21 mouse cellular contexts compared by ENCODE assay signal in the genomic region with DNA sequence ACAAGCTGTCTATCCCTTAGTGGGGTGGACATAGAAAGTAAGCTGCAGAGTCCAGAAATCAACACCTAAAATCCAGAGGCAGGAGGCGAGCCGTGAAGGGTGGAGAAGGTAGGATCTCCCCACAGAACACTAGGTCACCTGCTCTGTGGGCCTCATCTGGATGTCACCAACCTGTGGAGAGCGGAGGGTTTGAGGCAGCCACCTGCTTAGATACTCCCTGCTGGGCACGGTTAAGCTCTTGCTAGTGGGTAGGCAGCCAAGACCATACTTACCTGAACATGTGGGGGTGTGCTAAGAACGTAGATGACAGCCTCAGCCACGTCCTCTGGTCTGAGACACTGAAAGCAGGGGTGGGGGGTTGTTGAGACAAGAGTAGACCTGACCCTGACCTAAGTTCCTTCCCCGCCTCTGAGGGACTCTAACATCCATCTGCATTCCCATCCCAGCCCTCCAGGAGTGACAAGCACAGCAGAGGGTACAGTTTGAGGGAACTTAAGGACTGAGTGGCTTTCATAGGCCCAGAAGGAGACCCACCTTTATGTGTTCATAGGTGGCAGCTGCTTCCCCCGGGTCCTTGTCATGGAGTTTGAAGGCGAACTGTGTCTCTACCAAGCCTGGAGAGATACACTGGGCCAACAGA. TPM values are rescaled to one million over a fixed set of nuclear protein-coding genes. Genes with fewer than 3 reads are reported as not detected.
DNase-seq lines count a peak whose midpoint lies in the region; ATAC-seq and TF ChIP-seq lines count a peak whose summit lies in the region.
"Had no signal": no experiment of that assay in that cellular context is flagged by ENCODE, and none has a peak within 500 bp of the region (broad histone marks: within the 10 kb centered on the region; RNA-seq: fewer than 3 reads in every experiment).

No protein-coding gene starts in this region.

- no peak overlapping the region for H3K27ac ChIP-seq in cerebellum, adult 2 months (ENCODE audit: insufficient read depth, low read length)
- 0 out of 2 replicates have a peak overlapping the region, but pooled peaks have one; percentile 2 for H3K27ac ChIP-seq in hindbrain, embryonic 10.5 days
- H3K27ac ChIP-seq in hindbrain, embryonic 16.5 days (ENCODE audit: low read depth, low read length), result no peak overlapping the region
- H3K27ac ChIP-seq in liver, embryonic 11.5 days (ENCODE audit: low read depth, low read length), result peak overlapping the region; percentile 95
- peak overlapping the region; percentile 92; the same call in 1 of the 2 replicates for H3K27ac ChIP-seq in liver, postnatal 0 days (ENCODE audit: low read depth)
- H3K27ac ChIP-seq: embryonic facial prominence, embryonic 10.5 days; hindbrain, embryonic 14.5 days; layer of hippocampus, adult 2 months; limb, embryonic 13.5 days; midbrain, embryonic 12.5 days; neural tube, embryonic 15.5 days had no signal

- intact Hi-C loops in gastrocnemius, postnatal 36 days (cut with DNase I), result no loop called here

- TF ChIP-seq EP300 in liver, postnatal 0 days (IDR thresholded peaks at IDR 0.05; ENCODE audit: low read depth), result no peak

- H3K9me3 ChIP-seq in hindbrain, embryonic 10.5 days, result no peaks in the 10 kb centered on the region
- no peaks in the 10 kb centered on the region for H3K9me3 ChIP-seq in hindbrain, embryonic 16.5 days (ENCODE audit: control insufficient read depth, low read length)
- no peaks in the 10 kb centered on the region for H3K9me3 ChIP-seq in liver, embryonic 11.5 days (ENCODE audit: control insufficient read depth, low read length)
- no peaks in the 10 kb centered on the region for H3K9me3 ChIP-seq in liver, postnatal 0 days (ENCODE audit: low read length)
- H3K9me3 ChIP-seq: embryonic facial prominence, embryonic 10.5 days; limb, embryonic 13.5 days; midbrain, embryonic 12.5 days; neural tube, embryonic 15.5 days had no signal

- TF ChIP-seq CTCF in cerebellum, adult 2 months (IDR thresholded peaks at IDR 0.05; ENCODE audit: borderline replicate concordance, insufficient read depth, low read depth, low read length), result no peak
- no peak for TF ChIP-seq CTCF in liver, postnatal 0 days (IDR thresholded peaks at IDR 0.05; ENCODE audit: low read depth)

- 79% methylated on average over 9 of the region's 9 CpGs for WGBS in cerebellum, adult 2 months
- 86% methylated on average over 9 of the region's 9 CpGs for WGBS in hindbrain, embryonic 10.5 days
- WGBS in hindbrain, embryonic 16.5 days, result 87% methylated on average over 9 of the region's 9 CpGs
- WGBS in liver, embryonic 11.5 days, result 89% methylated on average over 9 of the region's 9 CpGs
- 84% methylated on average over 9 of the region's 9 CpGs for WGBS in liver, postnatal 0 days (ENCODE audit: insufficient replicate concordance)

- no peak overlapping the region for H3K9ac ChIP-seq in hindbrain, embryonic 16.5 days (ENCODE audit: low read depth, low read length)
- peak overlapping the region; percentile 88 for H3K9ac ChIP-seq in liver, embryonic 11.5 days (ENCODE audit: low read depth, low read length)
- H3K9ac ChIP-seq in liver, postnatal 0 days (replicated peaks), result peak overlapping the region; percentile 65; the same call in 1 of the 2 replicates
- H3K9ac ChIP-seq: forebrain, postnatal 0 days; hindbrain, embryonic 14.5 days; limb, embryonic 13.5 days; lung, embryonic 14.5 days; midbrain, embryonic 12.5 days; neural tube, embryonic 15.5 days had no signal

- H3K36me3 ChIP-seq in hindbrain, embryonic 10.5 days, result peaks cover 24% of the 10 kb centered on the region; the same call in 1 of the 2 replicates
- H3K36me3 ChIP-seq in hindbrain, embryonic 16.5 days (ENCODE audit: control insufficient read depth, insufficient read depth, low read length), result no peaks in the 10 kb centered on the region
- peaks cover 16% of the 10 kb centered on the region for H3K36me3 ChIP-seq in liver, embryonic 11.5 days (ENCODE audit: control insufficient read depth, insufficient read depth, low read length)
- peaks cover 51% of the 10 kb centered on the region for H3K36me3 ChIP-seq in liver, postnatal 0 days (replicated peaks; ENCODE audit: insufficient read depth, low read length)
- H3K36me3 ChIP-seq: midbrain, embryonic 12.5 days; neural tube, embryonic 15.5 days had no signal

- TF ChIP-seq POLR2A in cerebellum, adult 2 months (IDR thresholded peaks at IDR 0.05; ENCODE audit: borderline replicate concordance, insufficient read depth, low read length), result no peak

- H3K4me3 ChIP-seq in cerebellum, adult 2 months (replicated peaks; ENCODE audit: insufficient read depth, low read depth, low read length), result no peak overlapping the region
- H3K4me3 ChIP-seq in hindbrain, embryonic 10.5 days, result no peak overlapping the region
- H3K4me3 ChIP-seq in hindbrain, embryonic 16.5 days (ENCODE audit: low read length), result no peak overlapping the region
- H3K4me3 ChIP-seq in liver, embryonic 11.5 days (ENCODE audit: low read depth, low read length), result peak overlapping the region; percentile 67
- H3K4me3 ChIP-seq in liver, postnatal 0 days (ENCODE audit: low read depth, low read length), result peak overlapping the region; percentile 46
- H3K4me3 ChIP-seq: embryonic facial prominence, embryonic 10.5 days; layer of hippocampus, adult 2 months; limb, embryonic 13.5 days; midbrain, embryonic 12.5 days; neural tube, embryonic 15.5 days had no signal

- peaks cover 10% of the 10 kb centered on the region for H3K4me1 ChIP-seq in cerebellum, adult 2 months (ENCODE audit: control insufficient read depth, insufficient read depth, low read length)
- H3K4me1 ChIP-seq in hindbrain, embryonic 10.5 days (replicated peaks), result peaks cover 24% of the 10 kb centered on the region
- peaks cover 7% of the 10 kb centered on the region for H3K4me1 ChIP-seq in hindbrain, embryonic 16.5 days (ENCODE audit: control insufficient read depth, insufficient read depth, low read depth, low read length)
- peaks cover 48% of the 10 kb centered on the region for H3K4me1 ChIP-seq in liver, embryonic 11.5 days (replicated peaks; ENCODE audit: control insufficient read depth, insufficient read depth, low read length)
- peaks cover 20% of the 10 kb centered on the region for H3K4me1 ChIP-seq in liver, postnatal 0 days (ENCODE audit: insufficient read depth)

- H3K4me2 ChIP-seq in hindbrain, embryonic 16.5 days (ENCODE audit: low read length), result no peak overlapping the region
- H3K4me2 ChIP-seq in liver, embryonic 11.5 days, result peak overlapping the region; percentile 88
- H3K4me2 ChIP-seq in liver, postnatal 0 days (ENCODE audit: low read depth, low read length), result peak overlapping the region; percentile 99
- H3K4me2 ChIP-seq: hindbrain, embryonic 14.5 days; limb, embryonic 13.5 days; midbrain, embryonic 12.5 days; neural tube, embryonic 15.5 days had no signal

- ATAC-seq in hindbrain, embryonic 16.5 days, result no peak
- no peak for ATAC-seq in liver, embryonic 11.5 days (replicated peaks; ENCODE audit: low FRiP score)
- no peak for ATAC-seq in liver, postnatal 0 days
- ATAC-seq: CD4-positive, CD25-positive, alpha-beta regulatory T cell, adult 4 months; forebrain, postnatal 0 days; Patski had no signal

- H3K27me3 ChIP-seq in cerebellum, adult 2 months (ENCODE audit: control insufficient read depth, insufficient read depth, low read length), result no peaks in the 10 kb centered on the region
- H3K27me3 ChIP-seq in hindbrain, embryonic 10.5 days (ENCODE audit: insufficient read depth, poor library complexity, severe bottlenecking), result no peaks in the 10 kb centered on the region
- H3K27me3 ChIP-seq in hindbrain, embryonic 16.5 days (replicated peaks; ENCODE audit: control insufficient read depth, insufficient read depth, low read length), result no peaks in the 10 kb centered on the region
- no peaks in the 10 kb centered on the region for H3K27me3 ChIP-seq in liver, embryonic 11.5 days (replicated peaks; ENCODE audit: control insufficient read depth, insufficient read depth, low read length)
- H3K27me3 ChIP-seq in liver, postnatal 0 days (ENCODE audit: insufficient read depth, low read length), result no peaks in the 10 kb centered on the region
- H3K27me3 ChIP-seq: limb, embryonic 13.5 days; midbrain, embryonic 12.5 days; neural tube, embryonic 15.5 days; Patski had no signal

- peak; percentile 41 for DNase-seq in cerebellum, adult 11-12 months
- no peak for DNase-seq in cerebellum, adult 2 months
- DNase-seq in hindbrain, embryonic 10.5 days (ENCODE audit: low spot score), result no peak
- no peak for DNase-seq in liver, embryonic 11.5 days (ENCODE audit: low spot score)
- DNase-seq in liver, postnatal 0 days, result no peak
- DNase-seq in layer of hippocampus, adult 9-10 months (ENCODE audit: low spot score), result no peak
- DNase-seq in gastrocnemius, postnatal 36 days, result no peak
- DNase-seq: cerebellum, adult 9-11 months; forebrain, postnatal 0 days; gastrocnemius, postnatal 25 days; kidney, adult 9 months; lung, embryonic 14.5 days had no signal

RNA-seq across cellular contexts. Expression of gene Mrm1, which starts 1.9 kb away (rescaled TPM):
- 16.5 and 44.6 TPM in 2 replicates for polyA plus RNA-seq in cerebellum, adult 2 months (2012; rRNA removed)
- polyA plus RNA-seq in hindbrain, embryonic 10.5 days (2016; fragmentation: Nextera tagmentation; extraction: Ambion mirVana), result 12.2 and 13.9 TPM in 2 replicates
- polyA plus RNA-seq in hindbrain, embryonic 16.5 days (2015; fragmentation: Nextera tagmentation; extraction: Ambion mirVana), result 18.9 and 26.0 TPM in 2 replicates
- 19.4 and 20.5 TPM in 2 replicates for polyA plus RNA-seq in liver, embryonic 11.5 days (2014; fragmentation: Nextera tagmentation; extraction: Ambion mirVana)
- polyA plus RNA-seq in liver, postnatal 0 days (2015; fragmentation: Nextera tagmentation; extraction: Ambion mirVana), result 7.4 and 8.4 TPM in 2 replicates
- total RNA-seq in gastrocnemius, postnatal 36 days (2021), result 1 to 10 TPM; 6.0 to 8.9 TPM

RNA-seq across cellular contexts. Expression of gene Dhrs11, which starts 7.5 kb away (rescaled TPM):
- 33.6 and 37.4 TPM in 2 replicates for polyA plus RNA-seq in cerebellum, adult 2 months (2012; rRNA removed)
- 13.1 and 15.1 TPM in 2 replicates for polyA plus RNA-seq in hindbrain, embryonic 10.5 days (2016; fragmentation: Nextera tagmentation; extraction: Ambion mirVana)
- 11.0 and 11.1 TPM in 2 replicates for polyA plus RNA-seq in hindbrain, embryonic 16.5 days (2015; fragmentation: Nextera tagmentation; extraction: Ambion mirVana)
- polyA plus RNA-seq in liver, embryonic 11.5 days (2014; fragmentation: Nextera tagmentation; extraction: Ambion mirVana), result 115 and 119 TPM in 2 replicates
- polyA plus RNA-seq in liver, postnatal 0 days (2015; fragmentation: Nextera tagmentation; extraction: Ambion mirVana), result 86.1 and 91.1 TPM in 2 replicates
- total RNA-seq in gastrocnemius, postnatal 36 days (2021), result 10 to 100 TPM; 30.6 to 33.4 TPM

RNA-seq across cellular contexts. Expression of gene Ggnbp2, which starts 49.4 kb away (rescaled TPM):
- polyA plus RNA-seq in cerebellum, adult 2 months (2012; rRNA removed), result 120 and 123 TPM in 2 replicates
- polyA plus RNA-seq in hindbrain, embryonic 10.5 days (2016; fragmentation: Nextera tagmentation; extraction: Ambion mirVana), result 53.4 and 56.5 TPM in 2 replicates
- 66.8 and 72.5 TPM in 2 replicates for polyA plus RNA-seq in hindbrain, embryonic 16.5 days (2015; fragmentation: Nextera tagmentation; extraction: Ambion mirVana)
- polyA plus RNA-seq in liver, embryonic 11.5 days (2014; fragmentation: Nextera tagmentation; extraction: Ambion mirVana), result 78.0 and 80.2 TPM in 2 replicates
- 44.7 and 56.3 TPM in 2 replicates for polyA plus RNA-seq in liver, postnatal 0 days (2015; fragmentation: Nextera tagmentation; extraction: Ambion mirVana)
- total RNA-seq in gastrocnemius, postnatal 36 days (2021), result 10 to 100 TPM; 30.6 to 40.6 TPM

RNA-seq across cellular contexts. Expression of gene Myo19, which starts 58.7 kb away (rescaled TPM):
- 13.2 and 15.3 TPM in 2 replicates for polyA plus RNA-seq in cerebellum, adult 2 months (2012; rRNA removed)
- 9.9 and 11.3 TPM in 2 replicates for polyA plus RNA-seq in hindbrain, embryonic 10.5 days (2016; fragmentation: Nextera tagmentation; extraction: Ambion mirVana)
- 6.3 and 7.0 TPM in 2 replicates for polyA plus RNA-seq in hindbrain, embryonic 16.5 days (2015; fragmentation: Nextera tagmentation; extraction: Ambion mirVana)
- polyA plus RNA-seq in liver, embryonic 11.5 days (2014; fragmentation: Nextera tagmentation; extraction: Ambion mirVana), result 10.3 and 12.4 TPM in 2 replicates
- polyA plus RNA-seq in liver, postnatal 0 days (2015; fragmentation: Nextera tagmentation; extraction: Ambion mirVana), result 1.7 and 1.8 TPM in 2 replicates
- 1 to 10 TPM; 1.9 to 3.6 TPM for total RNA-seq in gastrocnemius, postnatal 36 days (2021)

RNA-seq across cellular contexts. Expression of gene Pigw, which starts 58.8 kb away (rescaled TPM):
- polyA plus RNA-seq in cerebellum, adult 2 months (2012; rRNA removed), result 2.8 and 2.9 TPM in 2 replicates
- 2.6 and 2.7 TPM in 2 replicates for polyA plus RNA-seq in hindbrain, embryonic 10.5 days (2016; fragmentation: Nextera tagmentation; extraction: Ambion mirVana)
- polyA plus RNA-seq in hindbrain, embryonic 16.5 days (2015; fragmentation: Nextera tagmentation; extraction: Ambion mirVana), result 2.2 and 2.5 TPM in 2 replicates
- 4.4 and 5.0 TPM in 2 replicates for polyA plus RNA-seq in liver, embryonic 11.5 days (2014; fragmentation: Nextera tagmentation; extraction: Ambion mirVana)
- 1.3 and 1.4 TPM in 2 replicates for polyA plus RNA-seq in liver, postnatal 0 days (2015; fragmentation: Nextera tagmentation; extraction: Ambion mirVana)
- 1 to 10 TPM; 4.0 to 5.5 TPM for total RNA-seq in gastrocnemius, postnatal 36 days (2021)

Comparison
In these comparisons a context has a peak if more than half of its experiments do, and no peak if none do; other contexts are left out.
1. H3K27ac ChIP-seq: peak in hindbrain, embryonic 10.5 days (single experiment), liver, embryonic 11.5 days (single experiment) and liver, postnatal 0 days (single experiment); none in cerebellum, adult 2 months (single experiment) and hindbrain, embryonic 16.5 days (single experiment).
2. H3K4me3 ChIP-seq: peak in liver, embryonic 11.5 days (single experiment) and liver, postnatal 0 days (single experiment); none in cerebellum, adult 2 months (single experiment), hindbrain, embryonic 10.5 days (single experiment) and hindbrain, embryonic 16.5 days (single experiment).